Mouse (Mus musculus): ENCODE results near the gene Rab3il1. TPM values are rescaled to one million over a fixed set of nuclear protein-coding genes. Genes with fewer than 3 reads are reported as not detected.

Rab3il1 gene
- polyA plus RNA-seq, 1 experiment: 90.9 TPM

- H3K27me3 ChIP-seq (ENCODE audit: control insufficient read depth): no peaks in the 10 kb centered on the region
- H3K9me3 ChIP-seq (ENCODE audit: control insufficient read depth, low read length): no peaks in the 10 kb centered on the region
- no peak overlapping the region for H3K4me3 ChIP-seq (replicated peaks)
- peaks cover 54% of the 10 kb centered on the region for H3K4me1 ChIP-seq (ENCODE audit: control insufficient read depth)
- no peak for TF ChIP-seq TAL1 (IDR thresholded peaks at IDR 0.05; ENCODE audit: low read length)
- TF ChIP-seq GATA1 (IDR thresholded peaks at IDR 0.05; ENCODE audit: low read length): no peak
- peaks cover 97% of the 10 kb centered on the region for H3K36me3 ChIP-seq (ENCODE audit: control insufficient read depth)
Measured at GRCm38 (mm10) chr19:10066189-10066500, 64.7 kb downstream of the Rab3il1 start.

GRCm38 (mm10) chr19:10066502-10066901 lies 65.0 kb downstream of the Rab3il1 start:
- H3K4me3 ChIP-seq (replicated peaks): no peak overlapping the region
- H3K9me3 ChIP-seq (ENCODE audit: control insufficient read depth, low read length): no peaks in the 10 kb centered on the region
- H3K36me3 ChIP-seq (ENCODE audit: control insufficient read depth): peaks cover 97% of the 10 kb centered on the region
- peaks cover 50% of the 10 kb centered on the region for H3K4me1 ChIP-seq (ENCODE audit: control insufficient read depth)
- no peaks in the 10 kb centered on the region for H3K27me3 ChIP-seq (ENCODE audit: control insufficient read depth)
- no peak for TF ChIP-seq GATA1 (IDR thresholded peaks at IDR 0.05; ENCODE audit: low read length)
- TF ChIP-seq TAL1 (IDR thresholded peaks at IDR 0.05; ENCODE audit: low read length): no peak

GRCm38 (mm10) chr19:10067701-10068100 lies 66.2 kb downstream of the Rab3il1 start:
- TF ChIP-seq GATA1 (IDR thresholded peaks at IDR 0.05; ENCODE audit: low read length) (no peak), TAL1 (IDR thresholded peaks at IDR 0.05; ENCODE audit: low read length) (no peak)
- Histone ChIP-seq H3K27me3 (ENCODE audit: control insufficient read depth) (no peaks in the 10 kb centered on the region), H3K9me3 (ENCODE audit: control insufficient read depth, low read length) (no peaks in the 10 kb centered on the region), H3K4me1 (ENCODE audit: control insufficient read depth) (peaks cover 40% of the 10 kb centered on the region), H3K36me3 (ENCODE audit: control insufficient read depth) (peaks cover 93% of the 10 kb centered on the region), H3K4me3 (replicated peaks) (no peak overlapping the region)

- peaks cover 94% of the 10 kb centered on the region for H3K36me3 ChIP-seq (ENCODE audit: control insufficient read depth)
- H3K4me3 ChIP-seq (replicated peaks): no peak overlapping the region
- TF ChIP-seq GATA1 (IDR thresholded peaks at IDR 0.05; ENCODE audit: low read length) (no peak), TAL1 (IDR thresholded peaks at IDR 0.05; ENCODE audit: low read length) (no peak)
- no peaks in the 10 kb centered on the region; the same call in 1 of the 2 replicates for H3K9me3 ChIP-seq (ENCODE audit: control insufficient read depth, low read length)
- peaks cover 21% of the 10 kb centered on the region for H3K4me1 ChIP-seq (ENCODE audit: control insufficient read depth)
- no peaks in the 10 kb centered on the region for H3K27me3 ChIP-seq (ENCODE audit: control insufficient read depth)
Measured at GRCm38 (mm10) chr19:10070186-10070980, 68.9 kb downstream of the Rab3il1 start.

GRCm38 (mm10) chr19:10071166-10071565 lies 69.7 kb downstream of the Rab3il1 start:
- Histone ChIP-seq H3K9me3 (ENCODE audit: control insufficient read depth, low read length) (no peaks in the 10 kb centered on the region; the same call in 1 of the 2 replicates), H3K4me3 (replicated peaks) (no peak overlapping the region), H3K4me1 (ENCODE audit: control insufficient read depth) (peaks cover 13% of the 10 kb centered on the region), H3K27me3 (ENCODE audit: control insufficient read depth) (no peaks in the 10 kb centered on the region), H3K36me3 (ENCODE audit: control insufficient read depth) (peaks cover 94% of the 10 kb centered on the region)
- TF ChIP-seq TAL1 (IDR thresholded peaks at IDR 0.05; ENCODE audit: low read length): no peak
- no peak for TF ChIP-seq GATA1 (IDR thresholded peaks at IDR 0.05; ENCODE audit: low read length)

GRCm38 (mm10) chr19:10071892-10072291 lies 70.4 kb downstream of the Rab3il1 start:
- Histone ChIP-seq H3K4me3 (replicated peaks) (no peak overlapping the region), H3K9me3 (ENCODE audit: control insufficient read depth, low read length) (peaks cover 2% of the 10 kb centered on the region), H3K36me3 (ENCODE audit: control insufficient read depth) (peaks cover 94% of the 10 kb centered on the region), H3K27me3 (ENCODE audit: control insufficient read depth) (no peaks in the 10 kb centered on the region), H3K4me1 (ENCODE audit: control insufficient read depth) (peaks cover 6% of the 10 kb centered on the region)
- TF ChIP-seq GATA1 (IDR thresholded peaks at IDR 0.05; ENCODE audit: low read length): no peak
- no peak for TF ChIP-seq TAL1 (IDR thresholded peaks at IDR 0.05; ENCODE audit: low read length)

- TF ChIP-seq TAL1 (IDR thresholded peaks at IDR 0.05; ENCODE audit: low read length) (no peak), GATA1 (IDR thresholded peaks at IDR 0.05; ENCODE audit: low read length) (no peak)
- H3K9me3 ChIP-seq (ENCODE audit: control insufficient read depth, low read length): peaks cover 6% of the 10 kb centered on the region
- no peaks in the 10 kb centered on the region for H3K27me3 ChIP-seq (ENCODE audit: control insufficient read depth)
- H3K4me1 ChIP-seq (ENCODE audit: control insufficient read depth): peaks cover 3% of the 10 kb centered on the region; the same call in 1 of the 2 replicates
- H3K4me3 ChIP-seq (replicated peaks): no peak overlapping the region
- H3K36me3 ChIP-seq (ENCODE audit: control insufficient read depth): peaks cover 94% of the 10 kb centered on the region
Measured at GRCm38 (mm10) chr19:10073145-10073544, 71.7 kb downstream of the Rab3il1 start.

- no peaks in the 10 kb centered on the region for H3K27me3 ChIP-seq (ENCODE audit: control insufficient read depth)
- H3K4me1 ChIP-seq (ENCODE audit: control insufficient read depth): no peaks in the 10 kb centered on the region
- no peak overlapping the region for H3K4me3 ChIP-seq (replicated peaks)
- peaks cover 90% of the 10 kb centered on the region for H3K36me3 ChIP-seq (ENCODE audit: control insufficient read depth)
- H3K9me3 ChIP-seq (ENCODE audit: control insufficient read depth, low read length): peaks cover 6% of the 10 kb centered on the region
- TF ChIP-seq TAL1 (IDR thresholded peaks at IDR 0.05; ENCODE audit: low read length): no peak
- no peak for TF ChIP-seq GATA1 (IDR thresholded peaks at IDR 0.05; ENCODE audit: low read length)
Measured at GRCm38 (mm10) chr19:10078392-10078791, 76.9 kb downstream of the Rab3il1 start.

GRCm38 (mm10) chr19:10080384-10080783 lies 78.9 kb downstream of the Rab3il1 start:
- no peaks in the 10 kb centered on the region; the same call in 1 of the 2 replicates for H3K4me1 ChIP-seq (ENCODE audit: control insufficient read depth)
- H3K27me3 ChIP-seq (ENCODE audit: control insufficient read depth): no peaks in the 10 kb centered on the region
- peaks cover 6% of the 10 kb centered on the region for H3K9me3 ChIP-seq (ENCODE audit: control insufficient read depth, low read length)
- peaks cover 83% of the 10 kb centered on the region for H3K36me3 ChIP-seq (ENCODE audit: control insufficient read depth)
- H3K4me3 ChIP-seq (replicated peaks): no peak overlapping the region
- TF ChIP-seq GATA1 (IDR thresholded peaks at IDR 0.05; ENCODE audit: low read length) (no peak), TAL1 (IDR thresholded peaks at IDR 0.05; ENCODE audit: low read length) (no peak)

Measured in erythroblast, embryonic 14.5 days (primary cell).